Mouse (Mus musculus): ENCODE measurements around the gene Slit3. TPM values are rescaled to one million over a fixed set of nuclear protein-coding genes. Genes with fewer than 3 reads are reported as not detected.
A peak's percentile ranks its signal among the peaks of the same experiment; 100 is the strongest.

The Slit3 gene
- polyA plus RNA-seq, 1 experiment from 2014 or later, result 4.5 TPM

- no peaks in the 10 kb centered on the region for H3K4me1 ChIP-seq (ENCODE audit: control insufficient read depth, insufficient read depth, low read length)
- no peak for ATAC-seq
- H3K4me2 ChIP-seq (ENCODE audit: low read length), result no peak overlapping the region
- H3K9me3 ChIP-seq (replicated peaks; ENCODE audit: control insufficient read depth, low read length, poor library complexity, severe bottlenecking), result no peaks in the 10 kb centered on the region
- 46% methylated on average over 3 of the region's 3 CpGs for WGBS
- H3K9ac ChIP-seq (ENCODE audit: low read depth, low read length), result no peak overlapping the region
- peaks cover 6% of the 10 kb centered on the region for H3K27me3 ChIP-seq (ENCODE audit: control insufficient read depth, insufficient read depth, low read depth, low read length)
- no peaks in the 10 kb centered on the region for H3K36me3 ChIP-seq (ENCODE audit: control insufficient read depth, insufficient read depth, low read length)
- no peak overlapping the region for H3K4me3 ChIP-seq (ENCODE audit: low read depth, low read length)
- H3K27ac ChIP-seq (ENCODE audit: low read length), result no peak overlapping the region
These were observed 546.4 kb downstream of the Slit3 start for GRCm38 (mm10) chr11:35667428-35667827.

DNA sequence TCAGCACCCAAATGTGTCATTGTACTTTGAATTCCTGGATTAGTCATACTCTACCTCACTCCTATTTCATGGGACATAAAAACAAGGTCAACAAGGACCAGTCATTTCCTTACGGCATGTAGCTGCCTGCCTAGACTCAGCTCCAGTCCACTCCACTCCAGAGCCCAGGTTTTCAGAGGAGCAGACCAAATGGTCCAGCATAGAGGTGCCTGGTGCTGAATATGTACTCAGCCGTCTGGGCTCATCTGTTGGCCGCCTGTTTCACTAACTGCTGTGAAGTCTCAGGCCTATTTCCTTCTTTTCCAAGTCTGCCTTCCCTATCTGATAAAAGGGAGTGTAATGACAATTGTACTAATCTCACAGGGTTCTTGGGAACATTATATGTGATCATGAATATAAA lies 547.1 kb downstream of the Slit3 start:
- Histone ChIP-seq H3K27ac (ENCODE audit: low read length) (no peak overlapping the region), H3K9ac (ENCODE audit: low read depth, low read length) (no peak overlapping the region), H3K36me3 (ENCODE audit: control insufficient read depth, insufficient read depth, low read length) (no peaks in the 10 kb centered on the region), H3K27me3 (ENCODE audit: control insufficient read depth, insufficient read depth, low read depth, low read length) (peaks cover 6% of the 10 kb centered on the region), H3K4me3 (ENCODE audit: low read depth, low read length) (no peak overlapping the region), H3K4me1 (ENCODE audit: control insufficient read depth, insufficient read depth, low read length) (no peaks in the 10 kb centered on the region), H3K9me3 (replicated peaks; ENCODE audit: control insufficient read depth, low read length, poor library complexity, severe bottlenecking) (no peaks in the 10 kb centered on the region), H3K4me2 (ENCODE audit: low read length) (no peak overlapping the region)
- ATAC-seq, result 0 out of 2 replicates have a peak, but pooled peaks have one; percentile 40
- WGBS, result 40% methylated on average over 3 of the region's 3 CpGs

DNA sequence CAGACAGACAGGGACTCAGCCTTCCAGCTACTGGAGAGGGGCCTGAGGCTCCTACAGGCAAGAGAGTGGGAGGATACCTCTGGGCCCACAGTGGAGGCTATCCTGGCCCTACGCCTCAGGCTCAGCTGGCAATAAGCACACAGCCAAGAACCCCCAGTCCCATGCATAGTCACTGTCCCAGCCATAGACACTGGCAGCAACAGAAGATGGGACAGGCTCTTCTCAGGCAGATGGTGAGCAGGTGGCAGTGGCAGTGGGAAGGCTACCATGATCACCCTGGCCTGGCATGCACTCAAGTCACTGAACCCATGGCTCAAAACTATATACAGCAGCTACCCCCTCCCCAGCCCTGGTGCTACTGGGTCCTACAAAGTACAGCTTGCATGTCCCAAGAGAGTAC lies 547.7 kb downstream of the Slit3 start:
- 75% methylated on average over 1 of the region's 1 CpGs for WGBS
- Histone ChIP-seq H3K27me3 (ENCODE audit: control insufficient read depth, insufficient read depth, low read depth, low read length) (peaks cover 6% of the 10 kb centered on the region), H3K9ac (ENCODE audit: low read depth, low read length) (no peak overlapping the region), H3K36me3 (ENCODE audit: control insufficient read depth, insufficient read depth, low read length) (no peaks in the 10 kb centered on the region), H3K4me3 (ENCODE audit: low read depth, low read length) (no peak overlapping the region), H3K4me1 (ENCODE audit: control insufficient read depth, insufficient read depth, low read length) (no peaks in the 10 kb centered on the region), H3K9me3 (replicated peaks; ENCODE audit: control insufficient read depth, low read length, poor library complexity, severe bottlenecking) (no peaks in the 10 kb centered on the region), H3K4me2 (ENCODE audit: low read length) (no peak overlapping the region), H3K27ac (ENCODE audit: low read length) (no peak overlapping the region)
- ATAC-seq, result no peak

- Histone ChIP-seq H3K4me2 (ENCODE audit: low read length) (no peak overlapping the region), H3K36me3 (ENCODE audit: control insufficient read depth, insufficient read depth, low read length) (no peaks in the 10 kb centered on the region), H3K9me3 (replicated peaks; ENCODE audit: control insufficient read depth, low read length, poor library complexity, severe bottlenecking) (no peaks in the 10 kb centered on the region), H3K27ac (ENCODE audit: low read length) (no peak overlapping the region), H3K4me3 (ENCODE audit: low read depth, low read length) (no peak overlapping the region), H3K27me3 (ENCODE audit: control insufficient read depth, insufficient read depth, low read depth, low read length) (peaks cover 6% of the 10 kb centered on the region), H3K9ac (ENCODE audit: low read depth, low read length) (no peak overlapping the region), H3K4me1 (ENCODE audit: control insufficient read depth, insufficient read depth, low read length) (no peaks in the 10 kb centered on the region)
- WGBS, result 83% methylated on average over 5 of the region's 5 CpGs
- ATAC-seq, result no peak
These were observed 548.5 kb downstream of the Slit3 start for GRCm38 (mm10) chr11:35669536-35669935.

DNA sequence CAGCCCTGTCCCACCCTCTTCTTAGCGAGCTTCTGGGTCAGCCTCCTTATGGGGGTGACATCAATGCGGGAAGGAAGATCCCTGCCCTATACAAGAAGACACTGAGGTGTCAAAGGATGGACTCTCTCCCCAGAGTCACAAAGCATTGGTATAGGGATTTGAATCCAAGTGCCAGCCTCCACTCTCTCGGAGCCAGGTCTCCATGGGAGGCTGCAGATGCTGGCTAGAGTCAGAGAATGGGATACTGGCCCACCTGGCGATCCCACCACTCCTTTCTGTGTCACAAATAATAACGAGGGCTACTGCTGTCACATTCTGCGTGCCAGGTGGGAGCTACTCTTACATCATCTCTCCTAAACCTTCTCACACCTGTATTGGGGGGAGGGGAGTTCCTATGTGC lies 549.2 kb downstream of the Slit3 start:
- 72% methylated on average over 6 of the region's 6 CpGs for WGBS
- no peak overlapping the region for H3K9ac ChIP-seq (ENCODE audit: low read depth, low read length)
- no peak overlapping the region for H3K27ac ChIP-seq (ENCODE audit: low read length)
- no peaks in the 10 kb centered on the region for H3K4me1 ChIP-seq (ENCODE audit: control insufficient read depth, insufficient read depth, low read length)
- no peaks in the 10 kb centered on the region for H3K36me3 ChIP-seq (ENCODE audit: control insufficient read depth, insufficient read depth, low read length)
- peaks cover 6% of the 10 kb centered on the region for H3K27me3 ChIP-seq (ENCODE audit: control insufficient read depth, insufficient read depth, low read depth, low read length)
- no peak for ATAC-seq
- no peak overlapping the region for H3K4me3 ChIP-seq (ENCODE audit: low read depth, low read length)
- H3K4me2 ChIP-seq (ENCODE audit: low read length), result no peak overlapping the region
- no peaks in the 10 kb centered on the region for H3K9me3 ChIP-seq (replicated peaks; ENCODE audit: control insufficient read depth, low read length, poor library complexity, severe bottlenecking)

- Histone ChIP-seq H3K4me2 (ENCODE audit: low read length) (no peak overlapping the region), H3K27ac (ENCODE audit: low read length) (no peak overlapping the region), H3K4me1 (ENCODE audit: control insufficient read depth, insufficient read depth, low read length) (no peaks in the 10 kb centered on the region), H3K36me3 (ENCODE audit: control insufficient read depth, insufficient read depth, low read length) (no peaks in the 10 kb centered on the region), H3K4me3 (ENCODE audit: low read depth, low read length) (no peak overlapping the region), H3K9ac (ENCODE audit: low read depth, low read length) (no peak overlapping the region), H3K27me3 (ENCODE audit: control insufficient read depth, insufficient read depth, low read depth, low read length) (peaks cover 6% of the 10 kb centered on the region), H3K9me3 (replicated peaks; ENCODE audit: control insufficient read depth, low read length, poor library complexity, severe bottlenecking) (no peaks in the 10 kb centered on the region)
- WGBS, result 60% methylated on average over 3 of the region's 3 CpGs
- ATAC-seq, result no peak
These were observed 549.7 kb downstream of the Slit3 start for GRCm38 (mm10) chr11:35670746-35671145.

DNA sequence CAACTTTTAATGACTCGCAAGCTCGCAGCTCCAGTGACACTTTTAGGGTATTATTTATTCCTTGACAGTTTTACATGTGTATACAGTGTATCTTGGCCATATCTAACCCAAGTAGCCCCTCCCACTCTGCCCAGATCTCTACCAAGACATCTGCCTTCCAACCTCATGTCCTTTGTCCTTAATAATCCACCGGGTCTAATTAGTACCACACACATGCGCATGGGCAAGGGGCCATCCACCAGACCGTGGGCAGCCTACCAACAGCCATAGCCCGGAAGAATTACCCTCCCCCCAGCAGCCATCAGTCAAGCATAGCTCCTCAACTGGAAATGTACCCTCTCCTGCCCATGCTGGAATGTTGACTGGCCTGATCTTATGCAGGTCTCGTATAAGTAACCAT lies 552.0 kb downstream of the Slit3 start:
- WGBS, result 72% methylated on average over 7 of the region's 7 CpGs
- Histone ChIP-seq H3K9ac (ENCODE audit: low read depth, low read length) (no peak overlapping the region), H3K27ac (ENCODE audit: low read length) (no peak overlapping the region), H3K27me3 (ENCODE audit: control insufficient read depth, insufficient read depth, low read depth, low read length) (no peaks in the 10 kb centered on the region), H3K4me2 (ENCODE audit: low read length) (no peak overlapping the region), H3K4me1 (ENCODE audit: control insufficient read depth, insufficient read depth, low read length) (no peaks in the 10 kb centered on the region), H3K36me3 (ENCODE audit: control insufficient read depth, insufficient read depth, low read length) (no peaks in the 10 kb centered on the region), H3K4me3 (ENCODE audit: low read depth, low read length) (no peak overlapping the region), H3K9me3 (replicated peaks; ENCODE audit: control insufficient read depth, low read length, poor library complexity, severe bottlenecking) (no peaks in the 10 kb centered on the region)
- ATAC-seq, result no peak

GRCm38 (mm10) chr11:35674242-35674641 lies 553.2 kb downstream of the Slit3 start:
- H3K9ac ChIP-seq (ENCODE audit: low read depth, low read length), result no peak overlapping the region
- no peaks in the 10 kb centered on the region for H3K9me3 ChIP-seq (replicated peaks; ENCODE audit: control insufficient read depth, low read length, poor library complexity, severe bottlenecking)
- ATAC-seq, result no peak
- H3K27ac ChIP-seq (ENCODE audit: low read length), result no peak overlapping the region
- no peak overlapping the region for H3K4me2 ChIP-seq (ENCODE audit: low read length)
- 93% methylated on average over 9 of the region's 9 CpGs for WGBS
- no peaks in the 10 kb centered on the region for H3K36me3 ChIP-seq (ENCODE audit: control insufficient read depth, insufficient read depth, low read length)
- no peaks in the 10 kb centered on the region for H3K4me1 ChIP-seq (ENCODE audit: control insufficient read depth, insufficient read depth, low read length)
- H3K27me3 ChIP-seq (ENCODE audit: control insufficient read depth, insufficient read depth, low read depth, low read length), result no peaks in the 10 kb centered on the region
- H3K4me3 ChIP-seq (ENCODE audit: low read depth, low read length), result no peak overlapping the region

DNA sequence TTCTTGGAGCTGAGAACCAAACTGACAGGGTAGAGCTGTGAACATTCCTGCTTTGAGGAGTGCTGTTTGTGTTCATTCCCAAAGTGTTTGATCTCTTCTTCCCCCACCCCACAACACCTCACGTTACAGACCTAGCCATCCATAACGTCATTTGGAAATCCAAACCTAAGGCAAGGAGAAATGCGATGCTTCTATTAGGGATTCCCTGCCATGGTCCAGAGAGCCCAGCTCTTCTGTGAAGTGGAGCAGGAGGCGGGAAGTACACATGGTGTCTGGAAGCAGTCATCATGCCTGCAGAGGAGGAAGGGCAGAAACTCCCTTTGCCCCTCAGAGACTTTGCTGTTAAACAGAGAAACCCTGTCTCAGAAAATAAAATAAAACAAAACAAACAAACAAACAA lies 555.7 kb downstream of the Slit3 start:
- Histone ChIP-seq H3K9me3 (replicated peaks; ENCODE audit: control insufficient read depth, low read length, poor library complexity, severe bottlenecking) (no peaks in the 10 kb centered on the region), H3K36me3 (ENCODE audit: control insufficient read depth, insufficient read depth, low read length) (no peaks in the 10 kb centered on the region), H3K4me2 (ENCODE audit: low read length) (no peak overlapping the region), H3K27ac (ENCODE audit: low read length) (no peak overlapping the region), H3K4me3 (ENCODE audit: low read depth, low read length) (no peak overlapping the region), H3K4me1 (ENCODE audit: control insufficient read depth, insufficient read depth, low read length) (no peaks in the 10 kb centered on the region), H3K27me3 (ENCODE audit: control insufficient read depth, insufficient read depth, low read depth, low read length) (no peaks in the 10 kb centered on the region), H3K9ac (ENCODE audit: low read depth, low read length) (no peak overlapping the region)
- ATAC-seq, result no peak
- 51% methylated on average over 4 of the region's 4 CpGs for WGBS

DNA sequence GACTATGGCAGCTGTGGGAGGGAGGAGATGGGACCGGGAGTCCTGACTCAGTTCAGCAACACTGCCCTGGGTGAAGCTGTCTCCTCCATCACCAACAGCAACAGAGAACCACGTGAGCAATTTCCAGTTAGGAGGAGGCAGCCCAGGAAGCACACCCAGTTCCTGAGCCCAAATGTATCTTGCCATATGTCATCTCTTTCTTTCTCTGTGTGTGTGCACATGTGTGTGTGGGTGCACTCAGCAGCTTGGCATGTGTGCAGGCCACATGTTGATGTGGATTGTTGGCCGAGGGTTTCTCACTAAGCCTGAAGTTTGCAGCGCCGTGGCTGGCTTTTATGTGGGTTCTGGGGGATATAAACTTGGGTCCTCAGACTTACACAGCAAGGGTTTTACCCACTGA lies 559.0 kb downstream of the Slit3 start:
- Histone ChIP-seq H3K9me3 (replicated peaks; ENCODE audit: control insufficient read depth, low read length, poor library complexity, severe bottlenecking) (no peaks in the 10 kb centered on the region), H3K9ac (ENCODE audit: low read depth, low read length) (no peak overlapping the region), H3K27me3 (ENCODE audit: control insufficient read depth, insufficient read depth, low read depth, low read length) (no peaks in the 10 kb centered on the region), H3K4me1 (ENCODE audit: control insufficient read depth, insufficient read depth, low read length) (no peaks in the 10 kb centered on the region), H3K27ac (ENCODE audit: low read length) (no peak overlapping the region), H3K4me3 (ENCODE audit: low read depth, low read length) (no peak overlapping the region), H3K4me2 (ENCODE audit: low read length) (no peak overlapping the region), H3K36me3 (ENCODE audit: control insufficient read depth, insufficient read depth, low read length) (no peaks in the 10 kb centered on the region)
- ATAC-seq, result no peak
- 87% methylated on average over 5 of the region's 5 CpGs for WGBS

Data from midbrain, embryonic 16.5 days (tissue).